Mouse (Mus musculus): Measurements from ENCODE around the gene Heatr6.

DNA sequence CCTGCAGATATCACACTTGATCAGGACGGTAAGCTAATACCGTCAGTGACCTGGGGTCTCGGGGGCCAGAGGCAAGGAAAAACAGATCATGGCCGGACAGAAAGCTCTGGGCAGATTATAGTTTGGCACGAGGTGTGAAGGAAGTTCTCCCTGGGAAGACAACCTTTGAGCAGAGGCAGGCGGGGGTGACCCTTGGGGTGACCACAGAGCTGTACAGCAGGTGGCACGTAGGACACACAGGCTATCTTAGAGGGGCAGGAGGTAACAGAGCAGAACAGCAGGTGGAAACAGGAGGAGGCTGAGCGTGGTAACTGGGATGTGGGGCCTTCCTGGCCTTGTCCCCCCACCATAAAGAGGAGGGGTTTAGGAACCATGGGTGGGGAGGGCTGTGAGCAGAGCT, 34.8 kb downstream of the Heatr6 start:
- TF ChIP-seq CTCF (IDR thresholded peaks at IDR 0.05; ENCODE audit: control insufficient read depth, insufficient read depth, insufficient read length): no peak
- TF ChIP-seq USF1 (IDR thresholded peaks at IDR 0.05; ENCODE audit: low read depth): no peak
- no peak for TF ChIP-seq MYOG (IDR thresholded peaks at IDR 0.05; ENCODE audit: control insufficient read depth, extremely low read depth, insufficient read length)
- no peak for TF ChIP-seq MAX (IDR thresholded peaks at IDR 0.05)
- TF ChIP-seq CEBPB (IDR thresholded peaks at IDR 0.05; ENCODE audit: low read depth): no peak
- no peak for TF ChIP-seq MYOD1 (IDR thresholded peaks at IDR 0.05; ENCODE audit: control insufficient read depth, insufficient read length, low read depth)
